Mouse (Mus musculus) limb, embryonic 11.5 days (tissue): Measurements from ENCODE around the gene Lypla2. TPM values are rescaled to one million over a fixed set of nuclear protein-coding genes. Genes with fewer than 3 reads are reported as not detected.
"Not testable (repeated sequence)": the region's sequence is repeated elsewhere in the genome, so short reads cannot be mapped to it uniquely, and the experiment has no call there.

ENCODE experiments used
- ATAC-seq: fragments of 200-750 bp; cut with Nextera tagmentation; 2 replicates; pipeline ENCODE4 v1.8.0; 2017; ENCODE audit warnings: low read depth; ENCODE audit not compliant: insufficient number of reproducible peaks, low FRiP score, low TSS enrichment
- DNase-seq: peaks from one replicate; pipeline ENCODE4 v3.0.0-alpha.2; 2015; ENCODE audit warnings: low spot score
- H3K27ac ChIP-seq: fragments of 300-500 bp; sonication (generic); replicated peaks from 2 replicates; pipeline ENCODE4 v1.5.1; 2014; ENCODE audit warnings: low read depth, mild to moderate bottlenecking, low read length
- H3K27me3 ChIP-seq: fragments of 300-500 bp; sonication (generic); 2 replicates; pipeline ENCODE4 v1.6.1; 2014; ENCODE audit warnings: mild to moderate bottlenecking, low read length, mixed read lengths; ENCODE audit not compliant: control insufficient read depth, insufficient read depth
- H3K36me3 ChIP-seq: fragments of 300-500 bp; sonication (generic); 2 replicates; pipeline ENCODE4 v1.6.1; 2014; ENCODE audit warnings: mild to moderate bottlenecking, low read length, moderate library complexity, mixed read lengths; ENCODE audit not compliant: control insufficient read depth, insufficient read depth
- H3K4me1 ChIP-seq: fragments of 300-500 bp; sonication (generic); 2 replicates; pipeline ENCODE4 v1.6.1; 2014; ENCODE audit warnings: low read length, mixed read lengths; ENCODE audit not compliant: control insufficient read depth, insufficient read depth
- H3K4me2 ChIP-seq: fragments of 300-500 bp; sonication (generic); 2 replicates; pipeline ENCODE4 v1.6.1; 2014; ENCODE audit warnings: low read depth, mild to moderate bottlenecking, moderate library complexity; ENCODE audit not compliant: severe bottlenecking
- H3K4me3 ChIP-seq: fragments of 300-500 bp; sonication (generic); 2 replicates; pipeline ENCODE4 v1.5.1; 2014; ENCODE audit warnings: low read depth, low read length
- H3K9ac ChIP-seq: fragments of 300-500 bp; sonication (generic); 2 replicates; pipeline ENCODE4 v1.6.1; 2014; ENCODE audit warnings: mild to moderate bottlenecking, low read length
- H3K9me3 ChIP-seq: fragments of 300-500 bp; sonication (generic); 2 replicates; pipeline ENCODE4 v1.6.1; 2016; ENCODE audit warnings: low read length; ENCODE audit not compliant: control insufficient read depth
- WGBS: fragments of 180-500 bp; shearing (Covaris S2); extraction: QIAGEN DNeasy Blood & Tissue Kit; methylation state at CpG from one replicate; pipeline ENCODE4 v1.1.7; 2014; 5-methylcytosine and 5-hydroxymethylcytosine counted together
- polyA plus RNA-seq: library from polyadenylated mRNA; unstranded; fragments of >200 nt; fragmentation: Nextera tagmentation; extraction: Ambion mirVana; gene quantifications from 2 replicates; pipeline ENCODE4 v1.2.1, GENCODE M21; 2014

Gene Lypla2
- polyA plus RNA-seq, 1 experiment from 2014 or later, result 139 TPM

GRCm38 (mm10) chr4:135984556-135984955 is 12.1 kb upstream of the Lypla2 start:
- Histone ChIP-seq H3K4me3 (no peak overlapping the region), H3K36me3 (peaks cover 14% of the 10 kb centered on the region), H3K9me3 (no peaks in the 10 kb centered on the region), H3K9ac (no peak overlapping the region), H3K4me2 (no peak overlapping the region), H3K4me1 (peaks cover 10% of the 10 kb centered on the region), H3K27me3 (no peaks in the 10 kb centered on the region), H3K27ac (no peak overlapping the region)
- WGBS, result 90% methylated on average over 5 of the region's 5 CpGs
- no peak for DNase-seq
- no peak for ATAC-seq

DNA sequence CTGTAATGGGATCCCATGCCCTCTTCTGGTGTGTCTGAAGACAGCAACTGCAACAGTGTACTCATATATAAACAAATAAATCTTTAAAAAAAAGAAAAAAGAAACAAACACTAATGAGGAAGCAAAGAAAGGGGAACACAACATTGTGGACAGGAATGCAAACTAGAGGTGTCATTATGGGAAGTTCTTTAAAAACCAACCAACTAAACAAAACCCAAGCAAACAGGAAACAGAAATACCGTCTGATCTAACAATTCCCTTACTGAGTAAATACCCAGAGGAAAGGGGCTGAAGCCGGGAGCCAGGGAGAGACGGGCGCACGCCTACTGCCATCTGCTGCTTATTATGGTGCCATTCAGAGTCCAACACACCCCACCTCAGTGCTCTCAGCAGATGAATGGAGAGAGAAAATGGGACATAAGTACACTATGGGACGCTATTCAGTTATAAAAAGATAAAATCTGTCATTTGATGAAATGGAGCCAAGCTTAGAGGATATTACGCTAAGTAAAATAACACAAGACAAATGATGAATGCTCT is 9.2 kb upstream of the Lypla2 start:
- Histone ChIP-seq H3K27ac (no peak overlapping the region), H3K4me3 (no peak overlapping the region), H3K36me3 (peaks cover 19% of the 10 kb centered on the region), H3K4me2 (no peak overlapping the region), H3K9me3 (no peaks in the 10 kb centered on the region), H3K9ac (no peak overlapping the region), H3K4me1 (peaks cover 8% of the 10 kb centered on the region), H3K27me3 (no peaks in the 10 kb centered on the region)
- DNase-seq (no peak), ATAC-seq (no peak)
- WGBS, result 72% methylated on average over 7 of the region's 7 CpGs

- ATAC-seq, H3K27me3 ChIP-seq, H3K4me3 ChIP-seq, H3K4me2 ChIP-seq, H3K9ac ChIP-seq, H3K27ac ChIP-seq, H3K9me3 ChIP-seq, DNase-seq, H3K4me1 ChIP-seq: not testable (repeated sequence)
- 92% methylated on average over 5 of the region's 5 CpGs for WGBS
- peaks cover 22% of the 10 kb centered on the region for H3K36me3 ChIP-seq
Measured at GRCm38 (mm10) chr4:135980223-135980622, 7.8 kb upstream of the Lypla2 start.

- 93% methylated on average over 12 of the region's 12 CpGs for WGBS
- Histone ChIP-seq H3K4me1 (peaks cover 8% of the 10 kb centered on the region), H3K36me3 (peaks cover 15% of the 10 kb centered on the region), H3K9me3 (no peaks in the 10 kb centered on the region), H3K4me3 (no peak overlapping the region), H3K9ac (no peak overlapping the region), H3K27ac (no peak overlapping the region), H3K4me2 (no peak overlapping the region), H3K27me3 (no peaks in the 10 kb centered on the region)
- DNase-seq, result no peak
- no peak for ATAC-seq
Measured at GRCm38 (mm10) chr4:135976146-135976545, 3.7 kb upstream of the Lypla2 start.

GRCm38 (mm10) chr4:135972911-135973811 is 735 bp upstream of the Lypla2 start:
- 70% methylated on average over 13 of the region's 13 CpGs for WGBS
- no peak for ATAC-seq
- H3K4me2 ChIP-seq, result peak overlapping the region; percentile 90
- H3K36me3 ChIP-seq, result peaks cover 17% of the 10 kb centered on the region
- peak overlapping the region; percentile 75 for H3K4me3 ChIP-seq
- H3K9ac ChIP-seq, result 0 out of 2 replicates have a peak overlapping the region, but pooled peaks have one; percentile 68
- no peak overlapping the region for H3K27ac ChIP-seq
- no peaks in the 10 kb centered on the region for H3K9me3 ChIP-seq
- peaks cover 8% of the 10 kb centered on the region for H3K4me1 ChIP-seq
- DNase-seq, result no peak
- H3K27me3 ChIP-seq, result no peaks in the 10 kb centered on the region

GRCm38 (mm10) chr4:135971805-135972555 is 446 bp downstream of the Lypla2 start:
- Histone ChIP-seq H3K27me3 (no peaks in the 10 kb centered on the region), H3K9ac (peak overlapping the region; percentile 68), H3K27ac (no peak overlapping the region), H3K4me3 (peak overlapping the region; percentile 75), H3K4me1 (peaks cover 8% of the 10 kb centered on the region), H3K36me3 (peaks cover 24% of the 10 kb centered on the region), H3K9me3 (no peaks in the 10 kb centered on the region), H3K4me2 (peak overlapping the region; percentile 90)
- DNase-seq (no peak), ATAC-seq (peak; percentile 65)
- under 1% methylated on average over 35 of the region's 35 CpGs for WGBS

DNA sequence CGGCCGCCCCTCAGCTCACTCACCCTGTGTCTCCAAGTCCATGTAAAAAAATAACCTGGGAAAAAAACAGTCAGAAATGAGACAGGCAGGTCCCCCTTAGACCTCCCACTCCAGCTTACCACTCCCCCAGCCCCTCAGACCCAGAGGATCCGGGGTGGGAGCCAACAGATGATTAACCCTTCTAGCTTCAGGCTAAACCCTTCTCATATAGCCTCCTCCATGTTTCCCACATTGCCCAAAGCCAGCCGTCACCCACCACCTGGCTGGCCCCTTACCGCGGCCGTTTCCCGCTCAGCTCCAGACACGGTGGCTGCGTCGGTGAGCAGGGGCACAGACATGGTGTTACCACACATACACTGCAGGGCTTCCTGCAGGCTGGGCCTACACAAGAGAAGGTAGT is 1.8 kb downstream of the Lypla2 start:
- H3K4me3 ChIP-seq, result no peak overlapping the region
- no peak overlapping the region for H3K4me2 ChIP-seq
- 91% methylated on average over 11 of the region's 11 CpGs for WGBS

DNA sequence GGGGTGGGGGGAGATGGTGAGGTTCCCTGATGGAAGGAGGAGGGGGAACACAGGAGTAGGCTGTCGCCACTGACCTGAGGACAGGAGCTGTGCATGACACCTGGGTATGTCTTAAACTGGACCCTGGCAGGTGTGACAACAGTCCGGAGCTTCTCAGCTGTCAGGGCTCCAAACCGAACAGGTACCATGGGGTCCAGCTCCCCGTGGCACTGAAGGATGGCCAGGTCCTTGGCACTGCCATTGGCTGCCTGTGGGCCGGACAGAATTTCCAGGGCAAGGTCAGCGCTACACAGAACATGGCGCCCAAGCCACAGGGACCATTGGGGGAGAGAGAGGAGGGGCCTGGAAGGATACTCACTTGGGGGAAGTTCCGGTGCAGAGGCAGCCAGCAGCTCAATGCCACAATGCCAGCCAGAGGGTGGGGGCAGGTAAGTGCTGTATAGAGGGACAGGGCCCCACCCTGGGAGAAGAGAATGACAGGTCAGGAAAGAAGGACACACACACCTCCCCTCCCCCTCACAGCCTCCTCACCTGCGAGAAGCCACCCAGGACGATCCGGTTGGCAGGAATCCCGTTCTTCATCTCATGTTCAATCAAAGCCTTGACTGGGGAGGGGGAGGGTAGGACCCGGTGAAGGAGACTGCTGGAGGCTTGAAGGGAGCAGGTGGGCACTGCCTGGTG is 3.2 kb downstream of the Lypla2 start:
- Histone ChIP-seq H3K27me3 (no peaks in the 10 kb centered on the region), H3K9ac (no peak overlapping the region), H3K4me1 (peaks cover 15% of the 10 kb centered on the region), H3K27ac (no peak overlapping the region), H3K4me2 (no peak overlapping the region), H3K36me3 (peaks cover 18% of the 10 kb centered on the region), H3K9me3 (no peaks in the 10 kb centered on the region), H3K4me3 (no peak overlapping the region)
- ATAC-seq (no peak), DNase-seq (no peak)
- 89% methylated on average over 13 of the region's 13 CpGs for WGBS

More for the DNA sequence above, 1.8 kb downstream of the Lypla2 start:
- H3K27me3 ChIP-seq, result no peaks in the 10 kb centered on the region
- H3K9ac ChIP-seq, result no peak overlapping the region
- peaks cover 8% of the 10 kb centered on the region for H3K4me1 ChIP-seq
- H3K27ac ChIP-seq, result no peak overlapping the region
- ATAC-seq, result no peak
- no peak for DNase-seq
- H3K9me3 ChIP-seq, result no peaks in the 10 kb centered on the region
- H3K36me3 ChIP-seq, result peaks cover 22% of the 10 kb centered on the region
